Mouse (Mus musculus): Measurements from ENCODE around the gene Myo1h.

- TF ChIP-seq CTCF (IDR thresholded peaks at IDR 0.05; ENCODE audit: low read depth) (no peak), EP300 (IDR thresholded peaks at IDR 0.05; ENCODE audit: low read depth) (no peak)
Measured at GRCm38 (mm10) chr5:114275339-114275738, 13.6 kb upstream of the Myo1h start.

Data from liver, embryonic 14.5 days (tissue).